Mouse (Mus musculus) forebrain, embryonic 15.5 days (tissue): ENCODE data around the gene Vsx2. TPM values are rescaled to one million over a fixed set of nuclear protein-coding genes. Genes with fewer than 3 reads are reported as not detected.
"Not testable (repeated sequence)": the region's sequence is repeated elsewhere in the genome, so short reads cannot be mapped to it uniquely, and the experiment has no call there.

Source experiments
- ATAC-seq: fragments of 200-750 bp; cut with Nextera tagmentation; replicated peaks from 2 replicates; pipeline ENCODE4 v1.8.0; 2017; ENCODE audit warnings: mild to moderate bottlenecking, moderate TSS enrichment, moderate library complexity
- H3K27ac ChIP-seq: fragments of 300-500 bp; sonication (generic); replicated peaks from 2 replicates; pipeline ENCODE4 v1.5.1; 2015; ENCODE audit warnings: mild to moderate bottlenecking, inconsistent platforms
- H3K27me3 ChIP-seq: fragments of 300-500 bp; sonication (generic); 2 replicates; pipeline ENCODE4 v1.6.1; 2015; ENCODE audit warnings: inconsistent platforms
- H3K36me3 ChIP-seq: fragments of 300-500 bp; sonication (generic); 2 replicates; pipeline ENCODE4 v1.6.1; 2015; ENCODE audit warnings: mild to moderate bottlenecking, inconsistent platforms
- H3K4me1 ChIP-seq: fragments of 300-500 bp; sonication (generic); 2 replicates; pipeline ENCODE4 v1.6.1; 2015; ENCODE audit warnings: inconsistent platforms
- H3K4me2 ChIP-seq: fragments of 300-500 bp; sonication (generic); replicated peaks from 2 replicates; pipeline ENCODE4 v1.6.1; 2015; ENCODE audit warnings: mild to moderate bottlenecking, inconsistent platforms
- H3K4me3 ChIP-seq: fragments of 300-500 bp; sonication (generic); 2 replicates; pipeline ENCODE4 v1.5.1; 2015; ENCODE audit warnings: mild to moderate bottlenecking, inconsistent platforms
- H3K9ac ChIP-seq: fragments of 300-500 bp; sonication (generic); replicated peaks from 2 replicates; pipeline ENCODE4 v1.6.1; 2015; ENCODE audit warnings: mild to moderate bottlenecking, inconsistent platforms
- H3K9me3 ChIP-seq: fragments of 300-500 bp; sonication (generic); 2 replicates; pipeline ENCODE4 v1.6.1; 2016; ENCODE audit warnings: inconsistent platforms
- WGBS: fragments of 180-500 bp; shearing (Covaris S2); methylation state at CpG from one replicate; pipeline ENCODE4 v1.1.7; 2015; ENCODE audit warnings: mixed read lengths; 5-methylcytosine and 5-hydroxymethylcytosine counted together
- polyA plus RNA-seq: library from polyadenylated mRNA; unstranded; fragments of >200 nt; fragmentation: Nextera tagmentation; extraction: Ambion mirVana; gene quantifications from 2 replicates; pipeline ENCODE4 v1.2.1, GENCODE M21; 2015

The Vsx2 gene
- polyA plus RNA-seq, result 0.05 TPM in 2 replicates

DNA sequence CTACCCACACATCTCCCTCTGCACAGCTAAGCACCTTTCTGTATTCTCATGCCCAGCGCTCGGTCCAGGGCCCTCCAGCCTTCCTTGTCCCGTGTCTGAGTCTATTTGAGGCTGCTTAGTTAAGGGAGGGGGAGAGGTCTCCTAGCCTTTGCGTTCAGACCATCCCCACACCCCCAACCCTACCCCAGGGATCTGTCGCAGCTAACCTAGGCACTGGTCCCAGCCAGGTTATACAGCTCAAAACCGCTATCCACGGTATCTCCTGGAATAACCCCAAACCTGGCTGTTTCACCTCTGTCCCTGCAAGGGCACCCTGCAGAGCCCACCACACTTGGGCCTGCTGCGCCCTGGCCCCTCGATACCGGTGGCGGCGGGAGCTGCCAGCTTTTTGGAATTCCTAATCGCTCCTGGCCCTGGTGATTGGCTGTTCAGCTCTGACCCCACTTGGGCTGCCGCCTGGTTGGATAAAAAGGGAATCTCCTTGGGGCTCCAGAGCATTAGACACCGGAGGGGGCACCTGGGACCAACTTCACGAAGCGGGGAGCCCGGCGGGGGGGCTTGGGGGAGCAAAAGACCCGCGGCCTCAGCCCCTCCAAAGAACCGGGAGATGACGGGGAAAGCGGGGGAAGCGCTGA, at the start of gene Vsx2:
Gene Vsx2, plus strand, starts transcription at position 427 of the 635 bp plus-strand sequence.
- WGBS, result 4% methylated on average over 25 of the region's 25 CpGs
- Histone ChIP-seq H3K4me2 (peak within 1 kb of the TSS; percentile 14; the same call in 1 of the 2 replicates), H3K9me3 (no peaks in the 10 kb centered on the region), H3K27me3 (peaks cover 64% of the 10 kb centered on the region), H3K9ac (no peak within 1 kb of the TSS), H3K27ac (no peak within 1 kb of the TSS), H3K4me3 (peak within 1 kb of the TSS; percentile 20), H3K4me1 (peaks cover 20% of the 10 kb centered on the region), H3K36me3 (no peaks in the 10 kb centered on the region)
- no peak for ATAC-seq

DNA sequence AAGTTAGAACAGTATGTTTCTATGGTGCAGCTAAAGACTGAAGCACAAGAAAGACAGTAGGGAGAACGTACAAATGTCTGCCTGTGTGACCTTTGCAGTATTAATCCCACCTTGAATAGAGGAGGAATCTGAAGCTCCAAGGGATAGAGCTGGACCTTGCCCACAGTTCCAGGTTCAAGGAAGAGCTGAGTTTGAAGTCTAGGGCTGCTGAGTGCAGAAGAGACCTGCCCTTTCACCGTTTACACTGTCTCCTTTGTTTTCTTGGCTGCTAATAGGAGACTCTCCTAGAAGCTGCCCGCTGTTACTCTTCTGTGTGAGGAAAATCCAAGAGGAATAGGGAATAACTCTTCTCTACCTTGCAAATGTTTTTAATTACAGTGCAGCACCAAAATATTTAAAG, 45.8 kb upstream of the Vsx2 start:
- ATAC-seq, result no peak
- H3K9me3 ChIP-seq, result no peaks in the 10 kb centered on the region
- peaks cover 18% of the 10 kb centered on the region; the same call in 1 of the 2 replicates for H3K4me1 ChIP-seq
- no peaks in the 10 kb centered on the region for H3K27me3 ChIP-seq
- no peak overlapping the region for H3K27ac ChIP-seq
- WGBS, result 39% methylated on average over 3 of the region's 3 CpGs
- no peak overlapping the region for H3K4me3 ChIP-seq
- no peaks in the 10 kb centered on the region for H3K36me3 ChIP-seq
- H3K4me2 ChIP-seq, result no peak overlapping the region
- no peak overlapping the region for H3K9ac ChIP-seq

GRCm38 (mm10) chr12:84524147-84525050, 45.2 kb upstream of the Vsx2 start:
- no peak overlapping the region for H3K27ac ChIP-seq
- H3K9me3 ChIP-seq, result no peaks in the 10 kb centered on the region
- no peak overlapping the region for H3K4me2 ChIP-seq
- WGBS, result 45% methylated on average over 11 of the region's 11 CpGs
- no peaks in the 10 kb centered on the region for H3K36me3 ChIP-seq
- no peak overlapping the region for H3K9ac ChIP-seq
- ATAC-seq, result no peak
- H3K4me1 ChIP-seq, result peaks cover 18% of the 10 kb centered on the region; the same call in 1 of the 2 replicates
- H3K4me3 ChIP-seq, result no peak overlapping the region
- no peaks in the 10 kb centered on the region for H3K27me3 ChIP-seq

- Histone ChIP-seq H3K9me3 (no peaks in the 10 kb centered on the region), H3K4me1 (peaks cover 18% of the 10 kb centered on the region; the same call in 1 of the 2 replicates), H3K4me2 (no peak overlapping the region), H3K4me3 (no peak overlapping the region), H3K27me3 (no peaks in the 10 kb centered on the region), H3K9ac (no peak overlapping the region), H3K36me3 (no peaks in the 10 kb centered on the region), H3K27ac (peak overlapping the region; percentile 18; the same call in 1 of the 2 replicates)
- 0 out of 2 replicates have a peak, but pooled peaks have one; percentile 19 for ATAC-seq
- 86% methylated on average over 12 of the region's 12 CpGs for WGBS
These were observed 44.1 kb upstream of the Vsx2 start for GRCm38 (mm10) chr12:84525422-84525821.

DNA sequence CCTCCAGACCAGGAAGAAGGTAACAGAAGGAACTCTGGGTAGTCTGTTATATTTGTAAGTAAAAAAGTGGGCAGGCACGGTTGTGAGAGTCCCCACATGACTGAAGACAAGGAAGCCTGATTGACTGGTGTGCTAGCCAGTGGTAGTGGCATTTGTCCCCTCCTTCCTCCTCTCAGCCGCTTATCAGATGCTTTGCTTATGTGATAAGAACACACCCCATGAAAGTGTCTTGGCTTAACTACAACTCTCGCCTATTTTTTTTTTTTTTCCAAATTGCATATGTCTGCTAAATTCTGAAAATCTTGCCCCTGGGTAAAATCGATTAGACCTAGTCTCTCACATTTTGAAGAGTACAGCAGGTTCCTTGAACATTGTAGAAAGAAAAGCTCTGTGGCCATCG, 39.1 kb upstream of the Vsx2 start:
- no peaks in the 10 kb centered on the region for H3K27me3 ChIP-seq
- H3K4me1 ChIP-seq, result peaks cover 30% of the 10 kb centered on the region
- H3K9me3 ChIP-seq, result no peaks in the 10 kb centered on the region
- 87% methylated on average over 5 of the region's 5 CpGs for WGBS
- H3K27ac ChIP-seq, result no peak overlapping the region
- no peak overlapping the region for H3K4me3 ChIP-seq
- no peak overlapping the region for H3K9ac ChIP-seq
- H3K4me2 ChIP-seq, result no peak overlapping the region
- H3K36me3 ChIP-seq, result no peaks in the 10 kb centered on the region
- no peak for ATAC-seq

DNA sequence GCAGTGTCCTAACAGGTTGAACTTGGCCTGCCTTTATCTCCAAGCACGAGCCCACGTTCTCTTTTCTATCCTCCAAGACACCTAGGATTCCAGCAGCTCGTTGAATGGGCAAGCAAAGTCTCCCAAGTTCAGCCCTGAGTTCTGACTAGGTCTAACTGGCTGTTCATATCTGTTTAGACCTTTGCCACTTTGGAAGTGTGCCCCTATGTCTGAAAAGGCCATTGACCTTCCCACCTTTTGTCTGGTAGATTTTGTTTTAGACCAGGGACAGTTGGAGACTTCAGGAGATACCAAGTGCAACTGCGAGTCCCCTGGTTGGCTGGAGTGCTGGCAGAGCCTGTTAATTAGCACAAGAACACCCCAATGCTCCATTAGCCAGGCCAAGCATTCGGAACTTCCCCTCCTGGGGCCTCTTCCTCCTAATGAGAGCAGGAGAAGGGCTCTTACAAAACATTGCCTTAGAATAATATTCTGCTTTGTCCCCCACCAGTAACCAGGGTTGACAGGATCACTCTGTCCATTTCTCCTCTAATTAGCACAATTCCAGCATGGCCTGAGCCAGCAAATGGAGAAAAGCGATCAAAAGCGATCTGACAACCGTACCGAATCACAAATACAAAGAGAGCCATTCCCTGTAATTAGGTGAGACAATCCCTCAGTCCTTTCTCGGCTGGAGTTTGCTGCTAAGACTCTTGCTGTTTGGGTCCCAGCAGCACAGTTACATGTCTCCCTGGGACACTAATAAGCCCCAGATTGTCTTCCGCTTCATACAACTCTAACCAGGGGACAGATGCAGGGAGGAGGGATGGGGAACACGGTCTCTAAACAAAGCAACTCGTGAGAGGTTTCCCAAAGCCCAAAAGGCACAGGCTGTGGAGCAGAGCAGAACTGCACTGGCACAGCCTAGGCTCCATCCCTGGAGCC, 37.4 kb upstream of the Vsx2 start:
- Histone ChIP-seq H3K4me2 (no peak overlapping the region), H3K27ac (peak overlapping the region; percentile 81), H3K9me3 (no peaks in the 10 kb centered on the region), H3K36me3 (no peaks in the 10 kb centered on the region), H3K4me3 (no peak overlapping the region), H3K4me1 (peaks cover 27% of the 10 kb centered on the region), H3K9ac (no peak overlapping the region), H3K27me3 (no peaks in the 10 kb centered on the region)
- ATAC-seq, result peak; percentile 93
- 9% methylated on average over 13 of the region's 13 CpGs for WGBS

- Histone ChIP-seq H3K27ac (peak overlapping the region; percentile 81), H3K9ac (no peak overlapping the region), H3K36me3 (no peaks in the 10 kb centered on the region), H3K4me2 (no peak overlapping the region), H3K9me3 (no peaks in the 10 kb centered on the region), H3K4me1 (peaks cover 27% of the 10 kb centered on the region), H3K4me3 (no peak overlapping the region), H3K27me3 (no peaks in the 10 kb centered on the region)
- WGBS, result 29% methylated on average over 8 of the region's 8 CpGs
- ATAC-seq, result no peak
These were observed 36.7 kb upstream of the Vsx2 start for GRCm38 (mm10) chr12:84532830-84533199.

GRCm38 (mm10) chr12:84533706-84534486, 35.7 kb upstream of the Vsx2 start:
- no peaks in the 10 kb centered on the region for H3K36me3 ChIP-seq
- no peak for ATAC-seq
- H3K27me3 ChIP-seq, result no peaks in the 10 kb centered on the region
- H3K9ac ChIP-seq, result no peak overlapping the region
- peaks cover 27% of the 10 kb centered on the region for H3K4me1 ChIP-seq
- no peak overlapping the region for H3K4me3 ChIP-seq
- 57% methylated on average over 7 of the region's 7 CpGs for WGBS
- 0 out of 2 replicates have a peak overlapping the region, but pooled peaks have one; percentile 81 for H3K27ac ChIP-seq
- no peaks in the 10 kb centered on the region for H3K9me3 ChIP-seq
- H3K4me2 ChIP-seq, result no peak overlapping the region

DNA sequence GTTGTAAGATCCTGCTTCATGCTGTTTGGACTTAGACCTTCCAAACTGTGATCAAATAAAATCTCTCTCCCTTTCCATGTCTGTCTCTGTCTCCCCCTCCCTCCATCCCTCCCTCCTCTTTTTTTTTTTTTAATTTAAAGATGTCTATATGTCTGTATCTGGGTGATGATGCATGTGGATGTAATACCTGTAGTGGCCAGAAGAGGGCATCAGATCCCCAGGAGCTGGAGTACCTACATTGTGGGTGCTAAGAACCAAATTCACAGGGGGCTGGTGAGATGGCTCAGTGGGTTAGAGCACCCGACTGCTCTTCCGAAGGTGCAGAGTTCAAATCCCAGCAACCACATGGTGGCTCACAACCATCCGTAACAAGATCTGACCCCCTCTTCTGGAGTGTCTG, 30.0 kb upstream of the Vsx2 start:
- not testable (repeated sequence) for H3K36me3 ChIP-seq, H3K27me3 ChIP-seq, H3K9ac ChIP-seq, H3K4me2 ChIP-seq, H3K9me3 ChIP-seq, ATAC-seq, H3K27ac ChIP-seq, H3K4me3 ChIP-seq
- 90% methylated on average over 3 of the region's 3 CpGs for WGBS
- peaks cover 11% of the 10 kb centered on the region for H3K4me1 ChIP-seq

- WGBS, result 20% methylated on average over 11 of the region's 11 CpGs
- H3K27ac ChIP-seq, result no peak overlapping the region
These were observed 28.1 kb upstream of the Vsx2 start for GRCm38 (mm10) chr12:84541391-84541958.

GRCm38 (mm10) chr12:84546028-84546427, 23.5 kb upstream of the Vsx2 start:
- peak; percentile 85 for ATAC-seq
- H3K27ac ChIP-seq, result no peak overlapping the region
- 3% methylated on average over 12 of the region's 12 CpGs for WGBS
- no peaks in the 10 kb centered on the region for H3K27me3 ChIP-seq
- H3K4me3 ChIP-seq, result no peak overlapping the region
- H3K9ac ChIP-seq, result no peak overlapping the region
- peaks cover 16% of the 10 kb centered on the region for H3K4me1 ChIP-seq
- no peaks in the 10 kb centered on the region for H3K36me3 ChIP-seq
- H3K9me3 ChIP-seq, result no peaks in the 10 kb centered on the region
- H3K4me2 ChIP-seq, result no peak overlapping the region

More at GRCm38 (mm10) chr12:84541391-84541958, 28.1 kb upstream of the Vsx2 start:
- no peak overlapping the region for H3K4me2 ChIP-seq
- H3K36me3 ChIP-seq, result no peaks in the 10 kb centered on the region
- no peaks in the 10 kb centered on the region for H3K9me3 ChIP-seq
- H3K4me3 ChIP-seq, result no peak overlapping the region
- H3K4me1 ChIP-seq, result peaks cover 11% of the 10 kb centered on the region
- no peak overlapping the region for H3K9ac ChIP-seq
- ATAC-seq, result 0 out of 2 replicates have a peak, but pooled peaks have one; percentile 38
- H3K27me3 ChIP-seq, result no peaks in the 10 kb centered on the region
